Mouse (Mus musculus) lung, postnatal 0 days (tissue): ENCODE results near the gene Pif1. TPM values are rescaled to one million over a fixed set of nuclear protein-coding genes. Genes with fewer than 3 reads are reported as not detected.

Source experiments
- ATAC-seq: fragments of 200-750 bp; cut with Nextera tagmentation; 2 replicates; pipeline ENCODE4 v1.8.0; 2017; ENCODE audit warnings: moderate library complexity
- DNase-seq: peaks from one replicate; pipeline ENCODE4 v3.0.0-alpha.2; 2016; ENCODE audit warnings: low spot score
- H3K27ac ChIP-seq: fragments of 300-500 bp; sonication (generic); 2 replicates; pipeline ENCODE4 v1.5.1; 2014; ENCODE audit warnings: antibody characterized with exemption, mild to moderate bottlenecking, low read length, mixed read lengths
- H3K27me3 ChIP-seq: fragments of 300-500 bp; sonication (generic); replicated peaks from 2 replicates; pipeline ENCODE4 v1.6.1; 2014; ENCODE audit warnings: low read length, mixed read lengths; ENCODE audit not compliant: insufficient read depth
- H3K36me3 ChIP-seq: fragments of 300-500 bp; sonication (generic); 2 replicates; pipeline ENCODE4 v1.6.1; 2014; ENCODE audit warnings: low read length, mixed read lengths; ENCODE audit not compliant: insufficient read depth
- H3K4me1 ChIP-seq: fragments of 300-500 bp; sonication (generic); 2 replicates; pipeline ENCODE4 v1.6.1; 2014; ENCODE audit warnings: antibody characterized with exemption, low read depth, low read length, mixed read lengths; ENCODE audit not compliant: insufficient read depth
- H3K4me2 ChIP-seq: fragments of 300-500 bp; sonication (generic); replicated peaks from 2 replicates; pipeline ENCODE4 v1.6.1; 2014; ENCODE audit warnings: low read depth, mild to moderate bottlenecking, low read length, moderate library complexity, mixed read lengths
- H3K4me3 ChIP-seq: fragments of 300-500 bp; sonication (generic); 2 replicates; pipeline ENCODE4 v1.5.1; 2014; ENCODE audit warnings: low read depth, low read length
- H3K9ac ChIP-seq: fragments of 300-500 bp; sonication (generic); replicated peaks from 2 replicates; pipeline ENCODE4 v1.6.1; 2014; ENCODE audit warnings: low read depth, mild to moderate bottlenecking
- H3K9me3 ChIP-seq: fragments of 300-500 bp; sonication (generic); 2 replicates; pipeline ENCODE4 v1.6.1; 2016; ENCODE audit warnings: low read length, mixed read lengths
- CTCF ChIP-seq: IDR thresholded peaks from 2 replicates; pipeline ENCODE4 v1.5.1; 2016; ENCODE audit warnings: antibody characterized with exemption, mild to moderate bottlenecking
- EP300 ChIP-seq: IDR thresholded peaks from 2 replicates; pipeline ENCODE4 v1.6.1; 2016; ENCODE audit warnings: antibody characterized with exemption, mild to moderate bottlenecking, control low read depth
- WGBS: fragments of 180-500 bp; shearing (Covaris S2); extraction: QIAGEN DNeasy Blood & Tissue Kit; methylation state at CpG from one replicate; pipeline ENCODE4 v1.1.7; 2014; 5-methylcytosine and 5-hydroxymethylcytosine counted together
- polyA plus RNA-seq: library from polyadenylated mRNA; unstranded; fragments of >200 nt; fragmentation: Nextera tagmentation; extraction: Ambion mirVana; gene quantifications from 2 replicates; pipeline ENCODE4 v1.2.1, GENCODE M21; 2015

Pif1 gene
- polyA plus RNA-seq, 1 experiment from 2014 or later: 0.87 TPM

- 57% methylated on average over 2 of the region's 2 CpGs for WGBS
- no peak for DNase-seq
These were observed 20.2 kb downstream of the Pif1 start for GRCm38 (mm10) chr9:65607120-65607519.

GRCm38 (mm10) chr9:65611969-65612486, 25.1 kb downstream of the Pif1 start:
- Histone ChIP-seq H3K27me3 (no peaks in the 10 kb centered on the region), H3K4me2 (no peak overlapping the region), H3K27ac (no peak overlapping the region), H3K36me3 (no peaks in the 10 kb centered on the region), H3K9ac (no peak overlapping the region), H3K9me3 (no peaks in the 10 kb centered on the region), H3K4me1 (no peaks in the 10 kb centered on the region), H3K4me3 (no peak overlapping the region)
- DNase-seq (no peak), ATAC-seq (no peak)
- 59% methylated on average over 5 of the region's 5 CpGs for WGBS
- TF ChIP-seq EP300: no peak
- no peak for TF ChIP-seq CTCF

More at GRCm38 (mm10) chr9:65607120-65607519, 20.2 kb downstream of the Pif1 start:
- H3K36me3 ChIP-seq: no peaks in the 10 kb centered on the region
- no peak overlapping the region for H3K9ac ChIP-seq
- H3K4me3 ChIP-seq: no peak overlapping the region
- no peaks in the 10 kb centered on the region for H3K4me1 ChIP-seq
- TF ChIP-seq CTCF (no peak), EP300 (no peak)
- no peak overlapping the region for H3K4me2 ChIP-seq
- H3K27ac ChIP-seq: no peak overlapping the region
- ATAC-seq: no peak
- no peaks in the 10 kb centered on the region for H3K27me3 ChIP-seq
- H3K9me3 ChIP-seq: no peaks in the 10 kb centered on the region

GRCm38 (mm10) chr9:65613098-65613497, 26.1 kb downstream of the Pif1 start:
- H3K4me1 ChIP-seq: no peaks in the 10 kb centered on the region
- no peak for DNase-seq
- H3K9ac ChIP-seq: no peak overlapping the region
- H3K4me3 ChIP-seq: no peak overlapping the region
- no peaks in the 10 kb centered on the region for H3K27me3 ChIP-seq
- WGBS: 36% methylated on average over 2 of the region's 2 CpGs
- H3K36me3 ChIP-seq: no peaks in the 10 kb centered on the region
- H3K4me2 ChIP-seq: no peak overlapping the region
- no peak overlapping the region for H3K27ac ChIP-seq
- no peak for ATAC-seq
- no peaks in the 10 kb centered on the region for H3K9me3 ChIP-seq
- TF ChIP-seq EP300 (no peak), CTCF (no peak)

GRCm38 (mm10) chr9:65619311-65619710, 32.4 kb downstream of the Pif1 start:
- 67% methylated on average over 3 of the region's 3 CpGs for WGBS
- TF ChIP-seq EP300: no peak
- no peak for TF ChIP-seq CTCF

GRCm38 (mm10) chr9:65621196-65621595, 34.2 kb downstream of the Pif1 start:
- TF ChIP-seq CTCF: no peak
- TF ChIP-seq EP300: no peak
- DNase-seq (no peak), ATAC-seq (no peak)
- no peak overlapping the region for H3K4me3 ChIP-seq
- H3K9ac ChIP-seq: no peak overlapping the region
- no peak overlapping the region for H3K27ac ChIP-seq
- WGBS: 79% methylated on average over 4 of the region's 4 CpGs
- H3K27me3 ChIP-seq: no peaks in the 10 kb centered on the region
- H3K9me3 ChIP-seq: no peaks in the 10 kb centered on the region
- no peak overlapping the region for H3K4me2 ChIP-seq
- H3K36me3 ChIP-seq: no peaks in the 10 kb centered on the region
- H3K4me1 ChIP-seq: no peaks in the 10 kb centered on the region

More at GRCm38 (mm10) chr9:65619311-65619710, 32.4 kb downstream of the Pif1 start:
- H3K4me1 ChIP-seq: no peaks in the 10 kb centered on the region
- no peaks in the 10 kb centered on the region for H3K9me3 ChIP-seq
- H3K36me3 ChIP-seq: no peaks in the 10 kb centered on the region
- H3K27ac ChIP-seq: no peak overlapping the region
- no peak overlapping the region for H3K9ac ChIP-seq
- no peak for ATAC-seq
- DNase-seq: no peak
- H3K27me3 ChIP-seq: no peaks in the 10 kb centered on the region
- H3K4me2 ChIP-seq: no peak overlapping the region
- H3K4me3 ChIP-seq: no peak overlapping the region

- Histone ChIP-seq H3K36me3 (no peaks in the 10 kb centered on the region), H3K4me2 (no peak overlapping the region), H3K9me3 (no peaks in the 10 kb centered on the region), H3K4me3 (no peak overlapping the region), H3K27ac (no peak overlapping the region), H3K9ac (no peak overlapping the region), H3K4me1 (no peaks in the 10 kb centered on the region), H3K27me3 (no peaks in the 10 kb centered on the region)
- 69% methylated on average over 2 of the region's 2 CpGs for WGBS
- ATAC-seq: no peak
- TF ChIP-seq EP300 (no peak), CTCF (no peak)
- DNase-seq: no peak
These were observed 34.7 kb downstream of the Pif1 start for GRCm38 (mm10) chr9:65621666-65622065.

- H3K27ac ChIP-seq: no peak overlapping the region
- H3K9me3 ChIP-seq: no peaks in the 10 kb centered on the region
- no peak overlapping the region for H3K4me3 ChIP-seq
- no peak for ATAC-seq
- TF ChIP-seq EP300 (no peak), CTCF (no peak)
- DNase-seq: no peak
- H3K27me3 ChIP-seq: no peaks in the 10 kb centered on the region
- H3K36me3 ChIP-seq: no peaks in the 10 kb centered on the region
- H3K9ac ChIP-seq: no peak overlapping the region; the same call in 1 of the 2 replicates
- no peaks in the 10 kb centered on the region for H3K4me1 ChIP-seq
- no peak overlapping the region for H3K4me2 ChIP-seq
- WGBS: 84% methylated on average over 5 of the region's 5 CpGs
These were observed 35.9 kb downstream of the Pif1 start for GRCm38 (mm10) chr9:65622826-65623225.
